Mouse (Mus musculus) limb, embryonic 11.5 days (tissue): ENCODE measurements around the gene Lypd6b. TPM values are rescaled to one million over a fixed set of nuclear protein-coding genes. Genes with fewer than 3 reads are reported as not detected.

ENCODE experiments used
- ATAC-seq: fragments of 200-750 bp; cut with Nextera tagmentation; 2 replicates; pipeline ENCODE4 v1.8.0; 2017; ENCODE audit warnings: low read depth; ENCODE audit not compliant: insufficient number of reproducible peaks, low FRiP score, low TSS enrichment
- DNase-seq: peaks from one replicate; pipeline ENCODE4 v3.0.0-alpha.2; 2015; ENCODE audit warnings: low spot score
- H3K27ac ChIP-seq: fragments of 300-500 bp; sonication (generic); replicated peaks from 2 replicates; pipeline ENCODE4 v1.5.1; 2014; ENCODE audit warnings: low read depth, mild to moderate bottlenecking, low read length
- H3K27me3 ChIP-seq: fragments of 300-500 bp; sonication (generic); 2 replicates; pipeline ENCODE4 v1.6.1; 2014; ENCODE audit warnings: mild to moderate bottlenecking, low read length, mixed read lengths; ENCODE audit not compliant: control insufficient read depth, insufficient read depth
- H3K36me3 ChIP-seq: fragments of 300-500 bp; sonication (generic); 2 replicates; pipeline ENCODE4 v1.6.1; 2014; ENCODE audit warnings: mild to moderate bottlenecking, low read length, moderate library complexity, mixed read lengths; ENCODE audit not compliant: control insufficient read depth, insufficient read depth
- H3K4me1 ChIP-seq: fragments of 300-500 bp; sonication (generic); 2 replicates; pipeline ENCODE4 v1.6.1; 2014; ENCODE audit warnings: low read length, mixed read lengths; ENCODE audit not compliant: control insufficient read depth, insufficient read depth
- H3K4me2 ChIP-seq: fragments of 300-500 bp; sonication (generic); 2 replicates; pipeline ENCODE4 v1.6.1; 2014; ENCODE audit warnings: low read depth, mild to moderate bottlenecking, moderate library complexity; ENCODE audit not compliant: severe bottlenecking
- H3K4me3 ChIP-seq: fragments of 300-500 bp; sonication (generic); 2 replicates; pipeline ENCODE4 v1.5.1; 2014; ENCODE audit warnings: low read depth, low read length
- H3K9ac ChIP-seq: fragments of 300-500 bp; sonication (generic); 2 replicates; pipeline ENCODE4 v1.6.1; 2014; ENCODE audit warnings: mild to moderate bottlenecking, low read length
- H3K9me3 ChIP-seq: fragments of 300-500 bp; sonication (generic); 2 replicates; pipeline ENCODE4 v1.6.1; 2016; ENCODE audit warnings: low read length; ENCODE audit not compliant: control insufficient read depth
- WGBS: fragments of 180-500 bp; shearing (Covaris S2); extraction: QIAGEN DNeasy Blood & Tissue Kit; methylation state at CpG from one replicate; pipeline ENCODE4 v1.1.7; 2014; 5-methylcytosine and 5-hydroxymethylcytosine counted together
- polyA plus RNA-seq: library from polyadenylated mRNA; unstranded; fragments of >200 nt; fragmentation: Nextera tagmentation; extraction: Ambion mirVana; gene quantifications from 2 replicates; pipeline ENCODE4 v1.2.1, GENCODE M21; 2014

The Lypd6b gene
- polyA plus RNA-seq, 1 experiment from 2014 or later: 6.6 TPM

DNA sequence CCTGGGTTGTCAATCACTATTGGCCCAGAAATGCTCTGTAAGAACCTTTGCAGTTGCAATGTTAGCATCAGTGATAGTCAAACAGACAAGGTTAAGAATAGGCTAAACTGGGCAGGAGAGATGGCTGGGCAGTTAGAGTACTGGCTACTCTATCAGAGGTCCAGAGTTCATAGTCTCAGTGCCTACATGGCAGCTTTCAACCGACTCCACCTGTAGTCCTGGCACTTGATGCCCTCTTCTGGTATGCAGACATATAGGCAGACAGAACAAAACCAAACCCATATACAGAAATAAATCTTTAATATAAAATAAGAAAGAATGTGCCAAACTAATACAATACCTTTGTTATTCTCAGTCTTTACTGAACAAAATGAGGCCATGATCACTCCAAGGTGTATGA lies 83.5 kb downstream of the Lypd6b start:
- 79% methylated on average over 1 of the region's 1 CpGs for WGBS
- H3K9me3 ChIP-seq: no peaks in the 10 kb centered on the region
- no peak overlapping the region for H3K4me2 ChIP-seq
- no peaks in the 10 kb centered on the region for H3K27me3 ChIP-seq
- H3K4me3 ChIP-seq: no peak overlapping the region
- DNase-seq (no peak), ATAC-seq (no peak)
- no peak overlapping the region for H3K27ac ChIP-seq
- no peaks in the 10 kb centered on the region for H3K4me1 ChIP-seq
- no peak overlapping the region for H3K9ac ChIP-seq
- no peaks in the 10 kb centered on the region for H3K36me3 ChIP-seq

DNA sequence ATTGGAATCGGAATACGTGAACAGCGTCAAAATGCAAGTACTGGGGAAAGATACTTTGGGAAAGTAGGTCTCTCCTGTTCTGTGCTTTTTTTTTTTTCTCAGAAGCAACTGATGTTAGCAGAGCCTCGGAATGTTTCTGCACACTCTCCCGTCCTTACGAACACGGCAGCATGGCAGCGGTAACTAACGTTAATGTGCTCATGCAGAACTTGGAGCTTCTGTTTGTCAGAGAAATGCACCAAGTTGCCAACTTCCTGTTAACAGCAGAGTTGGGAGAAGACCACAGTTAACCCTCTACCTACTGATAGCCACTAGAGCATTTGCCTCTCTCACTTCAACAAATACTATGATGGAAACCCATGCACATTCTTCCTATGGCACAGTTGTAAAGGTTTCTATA lies 93.0 kb downstream of the Lypd6b start:
- WGBS: 82% methylated on average over 9 of the region's 9 CpGs
- no peak for ATAC-seq
- H3K9ac ChIP-seq: no peak overlapping the region
- no peak for DNase-seq
- no peaks in the 10 kb centered on the region for H3K9me3 ChIP-seq
- H3K27me3 ChIP-seq: no peaks in the 10 kb centered on the region
- 0 out of 2 replicates have a peak, but pooled peaks cover 3% of the 10 kb centered on the region for H3K4me1 ChIP-seq
- no peak overlapping the region for H3K4me2 ChIP-seq
- H3K36me3 ChIP-seq: no peaks in the 10 kb centered on the region
- no peak overlapping the region for H3K27ac ChIP-seq
- no peak overlapping the region for H3K4me3 ChIP-seq

DNA sequence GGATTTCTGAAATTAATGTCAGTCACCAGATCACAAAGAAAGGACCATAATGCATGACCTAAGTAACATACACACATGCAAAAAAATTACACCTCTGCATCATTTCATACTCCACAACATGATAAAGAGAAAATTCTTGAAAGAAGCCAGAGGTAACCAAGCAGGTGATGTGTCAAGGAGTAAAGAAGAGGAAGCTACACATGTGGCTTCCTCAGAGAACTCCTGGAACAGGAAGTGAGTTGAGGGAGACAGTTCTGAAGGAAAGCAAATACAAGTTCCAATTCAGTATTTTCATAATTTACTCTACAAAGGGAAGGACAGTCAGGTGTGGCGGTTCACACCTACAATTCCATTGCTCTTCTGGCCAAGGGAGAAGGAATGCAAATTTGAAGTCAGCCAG lies 93.5 kb downstream of the Lypd6b start:
- Histone ChIP-seq H3K9me3 (no peaks in the 10 kb centered on the region), H3K4me3 (no peak overlapping the region), H3K9ac (no peak overlapping the region), H3K4me1 (0 out of 2 replicates have a peak, but pooled peaks cover 3% of the 10 kb centered on the region), H3K36me3 (no peaks in the 10 kb centered on the region), H3K27me3 (no peaks in the 10 kb centered on the region), H3K27ac (no peak overlapping the region), H3K4me2 (no peak overlapping the region)
- ATAC-seq (no peak), DNase-seq (no peak)
- 96% methylated on average over 1 of the region's 1 CpGs for WGBS

DNA sequence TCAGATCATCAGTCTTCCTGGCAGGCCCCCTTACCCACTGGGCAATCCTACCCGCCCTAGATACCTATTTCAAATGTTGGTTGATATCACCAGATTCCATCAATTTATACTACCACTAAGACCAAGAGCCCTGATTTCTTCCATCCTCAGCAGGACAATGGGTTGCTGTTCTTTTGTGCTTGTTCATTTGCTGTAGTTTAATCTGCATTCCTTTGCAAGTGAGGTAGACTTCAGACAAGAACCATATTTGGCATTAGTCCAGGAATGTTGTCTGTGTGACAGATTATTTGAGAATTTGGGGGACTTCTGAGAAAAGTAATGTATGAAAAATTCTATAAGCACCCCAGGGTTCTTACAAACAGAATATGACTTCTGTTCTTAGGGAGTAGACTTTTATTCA lies 95.0 kb downstream of the Lypd6b start:
- no peak for DNase-seq
- no peak for ATAC-seq
- WGBS: 88% methylated on average over 1 of the region's 1 CpGs
- no peaks in the 10 kb centered on the region for H3K9me3 ChIP-seq
- no peak overlapping the region for H3K27ac ChIP-seq
- no peak overlapping the region for H3K4me3 ChIP-seq
- H3K36me3 ChIP-seq: no peaks in the 10 kb centered on the region
- no peak overlapping the region for H3K4me2 ChIP-seq
- no peak overlapping the region for H3K9ac ChIP-seq
- H3K27me3 ChIP-seq: no peaks in the 10 kb centered on the region
- 0 out of 2 replicates have a peak, but pooled peaks cover 3% of the 10 kb centered on the region for H3K4me1 ChIP-seq

DNA sequence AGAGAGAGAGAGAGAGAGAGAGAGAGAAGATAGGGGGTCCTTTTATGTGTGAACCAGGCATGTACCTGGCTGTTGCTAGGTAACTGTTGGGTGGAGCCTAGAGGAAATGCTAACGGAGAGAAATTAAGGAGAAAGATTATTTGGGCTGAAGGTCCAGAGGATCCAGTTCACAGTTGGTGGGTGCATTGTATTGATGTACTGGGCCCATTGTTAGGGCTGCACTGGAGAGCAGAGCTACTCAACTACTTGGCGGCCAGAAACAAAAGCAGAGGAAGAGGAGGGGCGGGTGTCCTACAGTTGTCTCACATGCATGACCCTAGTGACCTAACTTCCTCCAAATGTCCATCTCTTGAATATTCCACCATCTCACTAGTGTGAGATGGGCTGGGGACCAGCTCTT lies 96.5 kb downstream of the Lypd6b start:
- H3K27ac ChIP-seq: no peak overlapping the region
- no peaks in the 10 kb centered on the region for H3K27me3 ChIP-seq
- no peak for DNase-seq
- no peaks in the 10 kb centered on the region for H3K9me3 ChIP-seq
- H3K36me3 ChIP-seq: no peaks in the 10 kb centered on the region
- no peak overlapping the region for H3K4me3 ChIP-seq
- no peak overlapping the region for H3K9ac ChIP-seq
- WGBS: 70% methylated on average over 3 of the region's 3 CpGs
- no peak for ATAC-seq
- H3K4me1 ChIP-seq: no peaks in the 10 kb centered on the region
- no peak overlapping the region for H3K4me2 ChIP-seq

DNA sequence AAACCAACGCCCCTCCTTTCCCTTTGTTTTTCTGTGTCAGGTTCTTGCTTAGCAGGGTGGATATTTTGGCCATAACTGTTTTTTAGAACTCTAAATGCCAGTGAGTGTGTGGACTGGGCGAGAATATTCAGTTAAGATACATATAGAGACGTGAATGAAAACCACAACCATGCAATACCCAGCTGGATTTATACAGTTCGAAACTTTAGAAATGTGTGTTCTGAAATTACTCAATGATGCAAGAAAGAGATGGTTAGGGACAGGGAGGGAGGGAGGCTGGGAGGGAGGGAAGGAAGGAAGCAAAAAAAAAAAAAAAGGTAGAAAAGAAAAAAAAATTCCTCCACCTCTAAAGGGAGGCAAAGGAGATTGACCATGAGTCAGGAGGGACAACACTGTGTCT lies 98.7 kb downstream of the Lypd6b start:
- 89% methylated on average over 4 of the region's 4 CpGs for WGBS
- no peak for DNase-seq
- no peak overlapping the region for H3K9ac ChIP-seq

DNA sequence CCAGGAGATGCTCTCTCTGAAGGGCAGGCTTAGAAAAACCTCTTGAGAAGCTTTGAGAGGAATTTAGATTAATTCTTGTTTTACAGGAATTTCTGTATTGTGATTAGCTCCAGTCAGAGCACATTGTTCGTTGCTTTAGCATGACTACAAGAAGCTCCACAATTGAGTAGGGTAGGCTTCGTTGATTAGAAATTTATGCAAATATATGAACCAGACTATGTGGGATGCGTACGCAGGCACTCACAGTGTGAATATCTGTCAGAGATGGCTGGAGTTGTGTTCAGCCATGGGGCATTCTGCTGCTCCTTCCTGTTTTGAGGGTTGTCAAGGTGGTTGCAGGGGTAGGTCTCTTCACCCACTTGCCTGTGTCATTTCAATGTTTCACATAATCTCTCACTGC lies 100.9 kb downstream of the Lypd6b start:
- Histone ChIP-seq H3K9ac (no peak overlapping the region), H3K27me3 (no peaks in the 10 kb centered on the region), H3K36me3 (no peaks in the 10 kb centered on the region), H3K4me1 (no peaks in the 10 kb centered on the region), H3K4me2 (no peak overlapping the region), H3K9me3 (no peaks in the 10 kb centered on the region), H3K27ac (no peak overlapping the region), H3K4me3 (no peak overlapping the region)
- no peak for ATAC-seq
- 92% methylated on average over 4 of the region's 4 CpGs for WGBS
- DNase-seq: no peak

More for the DNA sequence above, 98.7 kb downstream of the Lypd6b start:
- Histone ChIP-seq H3K4me3 (no peak overlapping the region), H3K4me1 (no peaks in the 10 kb centered on the region), H3K27me3 (no peaks in the 10 kb centered on the region), H3K36me3 (no peaks in the 10 kb centered on the region), H3K4me2 (no peak overlapping the region), H3K9me3 (no peaks in the 10 kb centered on the region), H3K27ac (no peak overlapping the region)
- ATAC-seq: no peak

GRCm38 (mm10) chr2:49890727-49891126 lies 103.2 kb downstream of the Lypd6b start:
- Histone ChIP-seq H3K9ac (no peak overlapping the region), H3K27me3 (no peaks in the 10 kb centered on the region), H3K4me1 (no peaks in the 10 kb centered on the region), H3K36me3 (no peaks in the 10 kb centered on the region), H3K4me2 (no peak overlapping the region), H3K4me3 (no peak overlapping the region), H3K27ac (no peak overlapping the region), H3K9me3 (no peaks in the 10 kb centered on the region)
- 69% methylated on average over 2 of the region's 2 CpGs for WGBS
- DNase-seq: no peak
- ATAC-seq: no peak

DNA sequence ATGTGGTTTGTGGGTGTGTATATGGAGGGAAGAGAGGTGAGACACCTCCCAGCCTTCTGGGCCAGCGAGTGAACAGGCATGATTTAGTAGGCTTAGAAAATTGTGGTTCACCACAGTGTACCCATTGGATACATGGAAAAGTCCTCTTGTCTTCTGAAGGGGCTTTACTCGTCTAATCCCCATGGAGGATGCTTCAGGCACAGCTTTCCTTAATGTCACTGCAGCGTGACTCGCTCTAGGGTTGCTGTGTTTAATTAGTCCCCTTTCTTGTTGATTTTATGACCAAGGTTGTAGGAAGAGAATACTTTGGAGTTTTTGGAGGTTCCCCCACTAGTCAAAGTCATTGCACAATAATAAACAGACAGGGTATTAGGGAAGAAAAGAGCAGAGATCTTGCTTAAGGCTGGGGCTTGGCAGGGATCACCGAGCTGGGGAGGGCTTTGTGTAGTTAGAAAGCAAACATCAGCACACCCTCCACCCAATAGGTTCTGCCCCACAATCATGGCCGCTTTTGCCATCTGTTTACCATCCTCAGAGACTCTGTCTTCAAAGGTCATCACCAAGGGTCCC lies 122.4 kb downstream of the Lypd6b start:
- H3K4me1 ChIP-seq: peaks cover 7% of the 10 kb centered on the region; the same call in 1 of the 2 replicates
- no peak for ATAC-seq

More for the DNA sequence above, 122.4 kb downstream of the Lypd6b start:
- Histone ChIP-seq H3K36me3 (no peaks in the 10 kb centered on the region), H3K4me2 (no peak overlapping the region), H3K27ac (no peak overlapping the region), H3K27me3 (no peaks in the 10 kb centered on the region), H3K9ac (no peak overlapping the region), H3K4me3 (no peak overlapping the region), H3K9me3 (no peaks in the 10 kb centered on the region)
- DNase-seq: no peak
- WGBS: 36% methylated on average over 6 of the region's 6 CpGs
